Mouse (Mus musculus): ENCODE data around the gene Atg9b. TPM values are rescaled to one million over a fixed set of nuclear protein-coding genes. Genes with fewer than 3 reads are reported as not detected.

Gene Atg9b
- polyA plus RNA-seq, 1 experiment from 2014 or later, result 0.59 TPM

- H3K4me1 ChIP-seq (replicated peaks; ENCODE audit: insufficient read depth, low read length), result peaks cover 9% of the 10 kb centered on the region
- no peak for TF ChIP-seq CTCF (IDR thresholded peaks at IDR 0.05; ENCODE audit: low read depth)
- peak within 1 kb of the TSS; percentile 68 for H3K4me3 ChIP-seq (replicated peaks; ENCODE audit: low read depth, low read length)
- H3K9me3 ChIP-seq (replicated peaks; ENCODE audit: low read length), result no peaks in the 10 kb centered on the region
- DNase-seq (ENCODE audit: low spot score) (peak; percentile 44), ATAC-seq (replicated peaks; ENCODE audit: low FRiP score, low read depth) (peak; percentile 14; the same call in 1 of the 2 replicates)
- under 1% methylated on average over 35 of the region's 53 CpGs for WGBS
- peak within 1 kb of the TSS; percentile 70 for H3K27ac ChIP-seq
- H3K27me3 ChIP-seq (ENCODE audit: insufficient read depth, low read length), result no peaks in the 10 kb centered on the region
- H3K36me3 ChIP-seq (ENCODE audit: insufficient read depth, low read length), result no peaks in the 10 kb centered on the region
- peak within 1 kb of the TSS; percentile 52 for H3K9ac ChIP-seq (ENCODE audit: low read depth, low read length)
- peak within 1 kb of the TSS; percentile 91 for H3K4me2 ChIP-seq (ENCODE audit: low read length)
These were observed 40.7 kb downstream of the Atg9b start, which contains the start of gene Kcnh2 for GRCm38 (mm10) chr5:24351278-24351677. TSS of gene Kcnh2 (minus strand) at chr5:24351604.

- peak overlapping the region; percentile 52 for H3K9ac ChIP-seq (ENCODE audit: low read depth, low read length)
- DNase-seq (ENCODE audit: low spot score) (no peak), ATAC-seq (replicated peaks; ENCODE audit: low FRiP score, low read depth) (0 out of 2 replicates have a peak, but pooled peaks have one; percentile 2)
- 37% methylated on average over 14 of the region's 15 CpGs for WGBS
- H3K9me3 ChIP-seq (replicated peaks; ENCODE audit: low read length), result no peaks in the 10 kb centered on the region
- peak overlapping the region; percentile 68 for H3K4me3 ChIP-seq (replicated peaks; ENCODE audit: low read depth, low read length)
- H3K27ac ChIP-seq, result no peak overlapping the region
- H3K4me2 ChIP-seq (ENCODE audit: low read length), result peak overlapping the region; percentile 91
- H3K36me3 ChIP-seq (ENCODE audit: insufficient read depth, low read length), result no peaks in the 10 kb centered on the region
- no peaks in the 10 kb centered on the region for H3K27me3 ChIP-seq (ENCODE audit: insufficient read depth, low read length)
- peaks cover 9% of the 10 kb centered on the region for H3K4me1 ChIP-seq (replicated peaks; ENCODE audit: insufficient read depth, low read length)
- no peak for TF ChIP-seq CTCF (IDR thresholded peaks at IDR 0.05; ENCODE audit: low read depth)
These were observed 41.3 kb downstream of the Atg9b start for GRCm38 (mm10) chr5:24350531-24351250.

DNA sequence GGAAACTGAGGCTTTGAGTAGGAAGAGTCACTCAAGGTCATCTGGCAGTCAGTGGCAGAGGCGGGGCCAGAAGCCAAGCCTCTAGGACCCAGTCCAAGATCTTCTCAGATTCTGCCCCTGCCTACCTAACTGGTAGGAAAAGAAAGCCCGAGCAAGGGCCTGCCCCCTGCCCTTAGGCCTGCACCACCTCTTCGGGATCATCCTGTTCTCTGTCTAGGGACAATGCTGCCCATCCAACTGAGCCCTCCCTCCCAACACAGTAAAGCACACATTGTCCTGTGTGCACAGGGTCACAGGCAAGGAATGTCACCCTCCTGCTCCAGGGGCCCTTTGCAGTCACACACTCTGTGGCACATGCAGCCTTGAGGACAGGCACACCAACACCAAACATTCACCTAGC, 41.9 kb downstream of the Atg9b start:
- DNase-seq (ENCODE audit: low spot score) (no peak), ATAC-seq (replicated peaks; ENCODE audit: low FRiP score, low read depth) (no peak)
- Histone ChIP-seq H3K4me1 (replicated peaks; ENCODE audit: insufficient read depth, low read length) (peaks cover 11% of the 10 kb centered on the region), H3K27ac (no peak overlapping the region), H3K9ac (ENCODE audit: low read depth, low read length) (no peak overlapping the region), H3K4me3 (replicated peaks; ENCODE audit: low read depth, low read length) (no peak overlapping the region), H3K9me3 (replicated peaks; ENCODE audit: low read length) (no peaks in the 10 kb centered on the region), H3K4me2 (ENCODE audit: low read length) (peak overlapping the region; percentile 91), H3K27me3 (ENCODE audit: insufficient read depth, low read length) (no peaks in the 10 kb centered on the region), H3K36me3 (ENCODE audit: insufficient read depth, low read length) (no peaks in the 10 kb centered on the region)
- no peak for TF ChIP-seq CTCF (IDR thresholded peaks at IDR 0.05; ENCODE audit: low read depth)
- WGBS, result 63% methylated on average over 3 of the region's 3 CpGs

DNA sequence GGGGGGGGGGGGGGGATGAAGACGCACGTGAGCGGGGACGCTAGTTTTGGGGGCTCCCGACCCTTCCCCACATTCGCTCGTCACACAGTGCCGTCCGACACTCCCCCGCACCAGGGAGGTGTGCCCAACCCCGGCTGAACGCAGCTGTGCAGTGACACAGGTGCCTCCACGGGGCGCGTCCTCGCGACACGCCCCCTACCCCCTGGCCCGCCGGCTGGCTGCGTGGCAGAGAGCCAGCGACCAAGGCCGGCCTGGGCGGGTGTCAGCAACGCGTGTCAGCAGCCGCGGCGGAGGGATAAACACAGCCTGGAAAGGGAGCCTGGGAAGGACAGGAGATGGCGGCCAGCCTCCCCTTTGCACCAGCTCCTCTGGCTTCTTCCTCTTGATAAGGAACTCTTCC, 43.4 kb downstream of the Atg9b start:
- no peaks in the 10 kb centered on the region for H3K27me3 ChIP-seq (ENCODE audit: insufficient read depth, low read length)
- H3K4me3 ChIP-seq (replicated peaks; ENCODE audit: low read depth, low read length), result peak overlapping the region; percentile 43
- no peaks in the 10 kb centered on the region for H3K36me3 ChIP-seq (ENCODE audit: insufficient read depth, low read length)
- ATAC-seq (replicated peaks; ENCODE audit: low FRiP score, low read depth), result no peak
- H3K9ac ChIP-seq (ENCODE audit: low read depth, low read length), result 0 out of 2 replicates have a peak overlapping the region, but pooled peaks have one; percentile 35
- H3K4me1 ChIP-seq (replicated peaks; ENCODE audit: insufficient read depth, low read length), result peaks cover 22% of the 10 kb centered on the region
- under 1% methylated on average over 30 of the region's 30 CpGs for WGBS
- H3K27ac ChIP-seq, result no peak overlapping the region
- no peak for DNase-seq (ENCODE audit: low spot score)
- H3K4me2 ChIP-seq (ENCODE audit: low read length), result peak overlapping the region; percentile 92
- no peak for TF ChIP-seq CTCF (IDR thresholded peaks at IDR 0.05; ENCODE audit: low read depth)
- no peaks in the 10 kb centered on the region for H3K9me3 ChIP-seq (replicated peaks; ENCODE audit: low read length)

DNA sequence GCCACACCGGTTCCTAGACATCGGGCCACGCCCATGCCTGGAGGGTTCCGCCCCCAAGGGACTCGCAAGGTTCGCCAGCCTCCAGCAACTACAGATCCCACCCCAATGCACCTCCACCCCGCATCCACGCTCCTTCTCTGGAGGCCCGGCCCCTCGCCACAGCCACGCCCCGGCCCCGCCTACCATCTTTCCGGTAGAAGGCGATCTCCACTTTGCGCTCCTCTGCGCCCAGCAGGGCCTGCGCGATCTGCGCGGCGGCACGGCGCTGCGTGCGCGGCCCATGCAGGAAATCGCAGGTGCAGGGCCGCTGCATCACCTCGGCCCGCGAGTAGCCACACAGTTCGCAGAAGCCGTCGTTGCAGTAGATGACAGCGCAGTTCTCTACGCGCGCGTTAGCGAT, 43.8 kb downstream of the Atg9b start:
- under 1% methylated on average over 41 of the region's 41 CpGs for WGBS
- Histone ChIP-seq H3K4me1 (replicated peaks; ENCODE audit: insufficient read depth, low read length) (peaks cover 22% of the 10 kb centered on the region), H3K4me2 (ENCODE audit: low read length) (peak overlapping the region; percentile 92), H3K9me3 (replicated peaks; ENCODE audit: low read length) (no peaks in the 10 kb centered on the region), H3K27me3 (ENCODE audit: insufficient read depth, low read length) (no peaks in the 10 kb centered on the region), H3K27ac (no peak overlapping the region), H3K36me3 (ENCODE audit: insufficient read depth, low read length) (no peaks in the 10 kb centered on the region), H3K4me3 (replicated peaks; ENCODE audit: low read depth, low read length) (peak overlapping the region; percentile 43), H3K9ac (ENCODE audit: low read depth, low read length) (0 out of 2 replicates have a peak overlapping the region, but pooled peaks have one; percentile 35)
- ATAC-seq (replicated peaks; ENCODE audit: low FRiP score, low read depth), result peak; percentile 31
- TF ChIP-seq CTCF (IDR thresholded peaks at IDR 0.05; ENCODE audit: low read depth), result peak; percentile 8; the same call in 1 of the 2 replicates
- peak; percentile 83 for DNase-seq (ENCODE audit: low spot score)

DNA sequence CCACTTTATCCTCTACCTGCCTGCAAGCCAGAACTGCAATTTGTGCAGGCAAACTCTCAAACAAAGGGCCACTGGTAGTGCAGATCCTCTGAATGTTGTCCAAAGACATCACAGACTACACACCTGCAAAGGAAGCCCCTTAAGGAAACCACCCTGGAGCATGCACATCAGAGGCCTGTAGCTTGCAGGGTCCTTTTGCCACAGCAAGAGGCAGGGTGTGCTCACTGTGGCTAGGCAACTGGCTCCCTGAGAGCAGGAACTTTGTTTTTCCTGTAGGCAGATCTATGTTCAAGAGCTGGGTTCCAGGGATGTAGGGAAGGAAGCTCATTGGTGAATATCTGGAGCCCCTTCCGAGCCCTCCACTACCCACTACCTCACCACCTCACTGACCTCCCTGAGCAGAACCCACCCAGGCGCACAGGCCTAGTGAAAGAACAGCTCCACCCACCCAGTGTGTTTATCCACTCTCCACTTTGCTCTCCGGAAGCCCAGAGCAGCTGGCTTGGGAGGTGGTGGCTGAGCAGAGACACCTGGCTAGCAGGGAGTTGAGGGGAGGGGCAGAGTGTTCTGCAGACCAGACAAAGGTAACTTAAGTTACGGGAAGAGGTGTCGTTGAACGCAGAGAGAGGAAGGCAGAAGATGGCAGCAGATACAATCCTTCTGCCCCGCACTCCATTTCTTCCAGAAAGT, 44.6 kb downstream of the Atg9b start:
- ATAC-seq (replicated peaks; ENCODE audit: low FRiP score, low read depth) (no peak), DNase-seq (ENCODE audit: low spot score) (no peak)
- 41% methylated on average over 7 of the region's 7 CpGs for WGBS
- no peak overlapping the region for H3K4me3 ChIP-seq (replicated peaks; ENCODE audit: low read depth, low read length)
- no peak for TF ChIP-seq CTCF (IDR thresholded peaks at IDR 0.05; ENCODE audit: low read depth)
- no peaks in the 10 kb centered on the region for H3K27me3 ChIP-seq (ENCODE audit: insufficient read depth, low read length)
- no peak overlapping the region for H3K27ac ChIP-seq
- peaks cover 22% of the 10 kb centered on the region for H3K4me1 ChIP-seq (replicated peaks; ENCODE audit: insufficient read depth, low read length)
- no peaks in the 10 kb centered on the region for H3K9me3 ChIP-seq (replicated peaks; ENCODE audit: low read length)
- H3K9ac ChIP-seq (ENCODE audit: low read depth, low read length), result no peak overlapping the region
- peak overlapping the region; percentile 92; the same call in 1 of the 2 replicates for H3K4me2 ChIP-seq (ENCODE audit: low read length)
- no peaks in the 10 kb centered on the region for H3K36me3 ChIP-seq (ENCODE audit: insufficient read depth, low read length)
